Mouse (Mus musculus) left cerebral cortex, adult 8-10 months (tissue): ENCODE results near the gene Hnrnpab. TPM values are rescaled to one million over a fixed set of nuclear protein-coding genes. Genes with fewer than 3 reads are reported as not detected.

Experiments
- DNase-seq, 2 experiments: peaks; one replicate each; pipeline ENCODE4 v3.0.0; 2022; ENCODE audit warnings: low spot score in 2 of 2
- total RNA-seq, 4 experiments: library from RNA; stranded (reverse); gene quantifications; 2 replicates each; pipeline ENCODE4 v1.2.4; 2022

Hnrnpab gene
- 100 to 1,000 TPM; 113 to 139 (median 126) TPM for total RNA-seq

DNA sequence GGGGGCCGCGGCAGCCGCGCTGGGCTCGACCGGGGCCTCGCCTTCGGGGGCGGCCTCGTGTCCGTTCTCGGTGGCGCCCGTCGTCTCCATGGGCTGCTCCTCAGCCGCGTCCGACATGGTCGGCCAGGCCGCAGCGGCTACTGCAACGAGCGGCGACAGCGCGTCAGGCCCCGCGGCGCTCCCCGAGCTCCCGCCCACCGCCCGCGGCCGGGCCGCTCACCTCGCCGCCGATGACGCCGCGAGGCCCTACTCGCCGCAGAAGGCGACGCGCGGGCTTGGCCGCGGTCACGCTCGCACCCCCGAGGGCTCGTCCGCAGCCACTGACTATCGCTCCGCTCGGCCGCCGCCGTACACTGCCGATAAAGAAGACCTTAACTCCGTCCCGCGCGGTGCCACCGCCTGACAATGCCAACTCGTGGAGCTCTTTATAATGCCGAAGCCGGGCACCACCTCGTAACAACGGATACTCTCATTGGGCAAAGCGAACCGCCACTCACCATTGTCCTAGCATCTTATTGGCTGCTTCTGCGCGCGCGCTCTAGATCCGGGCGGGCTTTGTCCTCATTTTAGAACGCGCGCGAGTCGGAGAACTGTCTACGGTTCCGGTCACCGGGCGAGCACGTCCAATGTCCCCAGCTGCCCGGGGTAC, at the start of gene Hnrnpab:
Gene Hnrnpab, minus strand, starts transcription at position 401 of the 649 bp plus-strand sequence.
- DNase-seq: peak; percentile 96 to 97

DNA sequence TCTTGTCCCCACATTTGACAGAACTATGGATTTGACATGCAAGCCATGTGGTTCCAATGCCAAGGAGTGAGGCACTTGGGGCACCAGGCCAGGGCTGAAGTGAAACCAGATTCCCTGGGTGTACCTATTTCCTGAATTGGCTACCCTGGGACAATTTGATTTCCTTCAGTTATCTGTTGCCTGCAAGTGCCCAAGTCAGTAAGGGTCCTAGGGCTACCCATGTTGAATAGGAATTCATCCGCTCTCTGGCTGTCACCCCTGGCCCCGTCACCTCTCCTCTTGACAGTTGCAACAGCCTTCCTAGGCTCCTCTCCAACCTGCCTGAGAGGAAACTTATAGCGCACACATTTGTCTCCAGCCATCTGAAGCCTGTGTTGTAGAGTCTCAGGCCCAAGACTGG, 48.2 kb upstream of the Hnrnpab start:
- DNase-seq: no peak

DNA sequence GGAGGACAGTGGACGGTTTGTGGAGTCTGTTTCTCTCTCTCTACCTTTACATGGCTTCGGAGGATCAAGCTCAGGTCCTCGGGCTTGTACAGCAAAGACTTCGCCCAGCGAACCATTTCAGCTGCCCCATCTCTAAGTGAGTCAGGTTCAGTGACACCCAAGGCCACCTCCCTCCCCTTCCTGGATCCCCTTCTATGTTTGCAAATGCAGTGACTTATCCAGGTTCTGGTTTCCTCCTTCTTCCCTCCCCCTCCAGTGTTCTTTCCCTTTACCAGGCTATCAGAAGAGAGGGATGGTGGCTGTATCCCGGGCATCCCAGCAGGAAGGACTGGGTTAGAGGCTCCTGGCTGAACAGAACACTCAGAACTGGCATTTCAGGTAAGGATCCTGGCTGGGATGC, 47.1 kb upstream of the Hnrnpab start:
- no peak for DNase-seq

DNA sequence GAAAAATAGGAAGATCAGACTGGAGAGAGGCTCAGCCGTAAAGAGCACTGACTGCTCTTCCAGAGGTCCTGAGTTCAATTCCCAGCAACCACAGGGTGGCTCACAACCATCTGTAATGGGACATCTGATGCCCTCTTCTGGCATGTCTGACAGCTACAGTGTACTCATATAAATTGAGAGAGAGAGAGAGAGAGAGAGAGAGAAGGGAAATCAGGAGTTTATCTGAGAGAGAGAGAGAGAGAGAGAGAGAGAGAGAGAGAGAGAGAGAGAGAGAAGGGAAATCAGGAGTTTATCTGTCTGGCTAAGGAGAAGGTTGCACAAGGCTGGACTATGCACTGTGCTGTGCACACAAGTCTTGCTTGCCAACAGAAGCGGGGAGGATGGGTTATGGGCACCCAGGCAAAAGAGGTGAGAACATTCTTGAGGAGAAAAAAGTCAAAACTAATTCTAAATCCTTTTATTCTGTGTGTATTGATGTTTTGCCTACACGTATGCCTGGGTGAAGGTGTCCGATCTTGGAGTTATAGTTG, 46.3 kb upstream of the Hnrnpab start:
- DNase-seq: no peak

DNA sequence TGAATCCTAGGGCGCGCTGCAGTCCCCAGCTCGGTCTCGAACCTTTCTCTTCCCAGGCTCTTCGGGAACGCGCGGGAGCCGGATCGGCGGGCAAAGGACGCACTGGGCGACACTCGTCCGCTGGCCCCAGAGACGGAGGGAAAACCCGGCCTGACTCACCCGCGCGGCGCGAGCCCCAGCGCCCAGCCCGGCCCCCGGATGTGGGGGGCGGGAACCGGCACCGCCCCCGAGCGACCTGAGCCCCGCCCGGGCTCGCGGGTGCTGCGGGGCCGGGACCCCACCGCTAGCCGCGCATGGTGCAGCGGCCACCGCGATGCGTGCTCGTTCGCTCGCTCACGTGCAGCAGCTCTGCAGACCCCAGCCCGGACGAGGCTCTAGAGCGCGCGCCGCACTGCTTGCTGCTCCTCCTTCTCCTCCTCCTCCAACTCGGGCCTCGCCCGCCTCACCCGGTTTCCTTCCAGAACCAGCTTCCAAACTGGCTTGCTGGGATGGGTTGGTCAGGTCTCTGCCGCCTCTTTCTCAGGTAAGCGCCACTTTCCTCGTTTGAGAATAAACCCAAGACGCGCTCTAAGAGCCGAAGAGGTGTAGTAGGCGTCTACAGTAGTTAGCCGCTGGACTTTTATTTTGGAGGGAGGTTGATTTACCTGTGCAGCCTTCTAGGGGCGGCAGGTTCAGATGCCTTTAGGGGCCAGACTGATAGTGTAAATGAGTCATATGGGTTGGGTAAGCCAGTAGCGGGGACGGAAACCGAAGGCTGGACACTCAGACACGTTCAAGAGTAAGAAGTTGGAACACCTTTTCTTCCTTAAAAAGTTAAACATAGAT, 44.3 kb upstream of the Hnrnpab start, which contains the start of the genes N4bp3 and D930048N14Rik:
Gene N4bp3, minus strand, starts transcription at position 152 of the 825 bp plus-strand sequence.
Gene D930048N14Rik, plus strand, starts transcription at position 264 of the 825 bp plus-strand sequence.
- DNase-seq: peak in 1 of 2 experiments; percentile 11

DNA sequence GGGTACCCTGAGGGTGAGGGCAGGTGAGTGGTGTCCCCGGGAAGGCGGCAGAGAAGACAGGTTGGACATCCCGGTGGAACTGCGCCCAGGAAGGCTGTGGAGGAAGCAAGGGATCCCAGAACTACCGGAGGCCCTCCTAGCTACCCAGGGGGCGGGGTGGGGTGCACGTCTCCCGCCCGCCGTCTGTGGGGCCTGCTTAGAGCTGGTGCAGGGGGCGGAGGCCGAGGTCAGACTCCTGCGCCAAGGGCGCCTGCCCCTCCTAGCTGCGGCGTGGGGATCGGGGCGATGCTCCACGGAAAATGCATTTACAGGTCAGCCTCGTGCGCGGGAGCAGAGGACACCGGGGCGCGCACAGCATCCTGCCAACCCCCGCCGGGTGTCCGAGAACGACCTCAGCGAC, 43.6 kb upstream of the Hnrnpab start:
- DNase-seq: peak in 1 of 2 experiments; percentile 13

GRCm38 (mm10) chr11:51649889-51650199, 43.2 kb upstream of the Hnrnpab start:
- peak in 1 of 2 experiments; percentile 51 for DNase-seq

DNA sequence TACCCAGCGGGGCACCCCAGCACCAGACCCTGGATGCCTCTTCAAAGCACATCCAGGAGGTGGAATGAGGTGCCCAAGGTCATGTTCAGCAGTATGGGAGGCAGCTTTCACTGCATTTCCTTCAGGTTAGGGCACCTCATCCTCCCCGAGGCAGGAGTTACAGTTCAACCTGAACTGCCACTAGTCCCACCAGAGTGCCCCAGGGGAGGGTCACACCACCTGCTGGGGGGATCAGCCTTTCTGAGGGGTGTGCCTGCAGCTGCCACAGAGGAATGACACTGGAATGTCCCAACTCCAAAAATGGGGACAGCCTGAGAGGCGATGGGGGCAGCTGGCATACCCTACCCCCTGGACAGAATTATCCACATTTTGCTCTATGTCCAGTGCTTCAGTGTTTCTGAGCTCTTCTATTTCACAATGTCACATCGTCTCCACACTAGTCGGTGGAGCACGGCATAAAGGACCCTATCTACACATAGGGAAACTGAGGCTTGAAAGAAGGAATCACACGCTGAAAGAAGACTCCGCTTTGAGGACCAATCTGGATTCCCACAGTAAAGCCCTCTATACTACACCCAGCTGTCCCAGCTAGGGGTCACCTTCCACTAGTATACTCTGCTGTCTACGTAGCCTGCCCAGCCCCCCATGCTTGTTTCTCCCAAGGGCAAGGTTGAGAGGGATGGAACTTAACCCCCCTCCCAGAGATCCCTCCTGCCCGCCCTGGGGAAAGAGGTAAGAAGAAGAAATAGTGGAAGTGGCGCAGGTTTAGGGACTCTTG, 42.7 kb upstream of the Hnrnpab start:
- DNase-seq: peak in 1 of 2 experiments; percentile 6

DNA sequence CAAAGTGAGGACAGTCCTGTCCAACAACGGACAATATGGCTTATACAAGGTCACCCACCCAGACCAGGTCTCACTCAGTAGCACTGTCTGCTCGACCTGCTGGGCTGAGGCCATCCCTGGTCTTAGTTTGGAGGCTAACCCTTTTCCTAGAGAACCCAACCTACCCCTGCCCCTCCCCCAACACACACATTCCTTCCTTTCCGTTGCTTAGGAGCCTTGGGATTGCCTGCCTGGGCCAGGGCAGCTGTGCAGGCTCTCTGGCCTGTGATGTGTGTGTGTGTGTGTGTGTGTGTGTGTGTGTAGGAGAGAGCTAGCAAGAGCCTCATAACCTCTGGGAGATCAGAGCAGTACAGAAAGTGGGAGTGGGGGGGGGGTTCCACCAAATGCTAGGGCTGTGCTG, 41.9 kb upstream of the Hnrnpab start:
- peak in 1 of 2 experiments; percentile 9 for DNase-seq

GRCm38 (mm10) chr11:51646751-51647667, 40.4 kb upstream of the Hnrnpab start:
- peak in 1 of 2 experiments; percentile 66 for DNase-seq

DNA sequence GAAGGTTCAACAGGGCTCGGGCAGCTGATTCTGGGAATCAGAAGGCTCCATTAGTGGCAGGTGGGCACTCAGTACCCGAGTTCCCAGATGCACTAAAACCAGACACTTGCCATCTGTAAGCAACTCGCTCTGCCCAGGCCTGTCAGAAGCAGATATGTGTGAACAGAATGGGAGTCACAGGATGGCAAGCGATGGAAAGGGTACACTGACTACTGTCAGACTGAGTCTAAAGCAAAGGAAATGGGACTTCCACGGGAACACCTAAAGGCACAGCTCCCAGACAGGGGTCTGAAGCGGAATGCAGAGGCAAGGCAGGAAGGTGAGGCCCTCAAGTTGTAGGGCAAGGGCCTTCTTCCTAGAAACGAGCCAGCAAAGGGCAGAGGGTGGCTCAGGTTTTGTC, 39.6 kb upstream of the Hnrnpab start:
- no peak for DNase-seq

DNA sequence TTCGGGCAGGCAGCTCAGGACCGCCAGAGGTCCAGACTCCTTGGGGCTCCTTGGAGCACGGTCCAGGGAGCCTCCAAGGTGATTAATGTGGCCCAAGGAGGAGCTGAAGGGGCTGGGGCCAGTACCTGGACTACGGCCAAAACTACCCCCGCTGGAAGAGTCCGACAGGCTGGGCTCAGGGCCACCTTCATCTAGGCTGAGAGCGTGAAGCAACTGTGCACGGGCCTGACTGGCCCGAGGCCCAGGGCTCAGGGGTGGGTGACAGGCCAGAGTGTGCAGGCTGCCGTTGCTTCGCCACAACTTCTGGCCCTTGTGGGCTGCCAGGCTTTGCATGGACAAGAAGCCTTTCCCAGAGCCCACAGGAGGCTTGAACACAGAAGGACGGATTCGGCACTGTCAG, 38.6 kb upstream of the Hnrnpab start:
- no peak for DNase-seq

- DNase-seq: no peak
Measured at GRCm38 (mm10) chr11:51644217-51644616, 37.6 kb upstream of the Hnrnpab start.

DNA sequence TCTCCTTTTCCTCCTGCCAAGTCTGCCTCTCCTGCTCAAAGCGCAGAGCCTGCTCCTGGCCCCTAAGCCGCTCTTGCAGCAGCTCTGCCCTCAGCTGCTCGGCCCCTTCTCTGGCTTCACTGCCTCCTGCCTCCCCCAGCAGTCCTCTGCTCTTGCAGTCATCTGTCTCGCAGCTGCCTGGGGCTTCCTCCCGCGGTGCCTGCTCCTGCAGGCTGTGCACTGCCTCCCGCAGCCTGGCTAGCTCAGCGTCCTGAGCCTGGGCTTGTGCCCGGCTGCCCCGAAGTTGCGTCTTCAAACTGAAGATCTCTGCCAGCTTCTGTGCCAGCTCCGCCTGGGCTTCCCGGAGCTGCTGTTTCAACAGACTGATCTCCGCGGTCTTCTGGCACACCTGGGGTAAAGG, 37.1 kb upstream of the Hnrnpab start:
- no peak for DNase-seq

DNA sequence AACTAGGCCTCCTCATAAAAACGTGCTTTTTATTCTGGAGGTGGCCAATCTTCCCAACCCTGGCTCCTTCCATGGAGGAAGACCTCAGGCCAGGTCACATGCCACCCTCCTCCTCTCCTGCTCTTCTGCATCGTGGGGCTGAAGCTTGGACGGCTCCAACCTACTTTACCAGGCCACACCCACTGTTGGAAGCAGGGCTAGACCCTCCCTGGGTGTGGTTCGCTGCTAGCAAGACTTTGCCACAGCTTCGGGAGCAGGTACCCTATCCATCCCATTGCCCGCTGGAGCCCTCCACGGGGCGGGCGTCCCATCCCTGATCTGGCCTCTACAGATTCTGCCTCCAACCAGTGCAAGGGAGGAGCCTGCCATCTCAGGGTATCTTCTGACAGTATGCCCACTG, 36.6 kb upstream of the Hnrnpab start:
- DNase-seq: no peak

GRCm38 (mm10) chr11:51640748-51641147, 34.1 kb upstream of the Hnrnpab start:
- no peak for DNase-seq

DNA sequence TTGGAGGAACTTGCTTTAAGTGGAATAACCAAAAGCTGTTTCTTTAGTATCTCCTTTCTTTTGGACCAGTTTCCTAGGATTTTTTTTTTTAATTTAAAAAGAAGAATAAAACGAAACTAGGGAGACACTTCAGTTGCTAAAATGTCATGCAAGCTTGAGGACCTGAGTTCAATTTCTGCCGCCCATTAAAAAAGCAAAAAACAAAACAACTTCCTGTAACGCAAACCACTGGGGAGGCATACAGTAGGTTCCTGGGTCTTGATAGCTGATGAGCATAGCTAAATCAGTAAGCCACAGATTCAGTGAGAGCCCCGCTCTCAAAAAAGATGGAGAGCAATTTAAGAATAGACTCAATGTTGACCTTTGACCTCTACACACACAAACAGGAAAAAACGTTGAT, 31.9 kb upstream of the Hnrnpab start:
- no peak for DNase-seq

DNA sequence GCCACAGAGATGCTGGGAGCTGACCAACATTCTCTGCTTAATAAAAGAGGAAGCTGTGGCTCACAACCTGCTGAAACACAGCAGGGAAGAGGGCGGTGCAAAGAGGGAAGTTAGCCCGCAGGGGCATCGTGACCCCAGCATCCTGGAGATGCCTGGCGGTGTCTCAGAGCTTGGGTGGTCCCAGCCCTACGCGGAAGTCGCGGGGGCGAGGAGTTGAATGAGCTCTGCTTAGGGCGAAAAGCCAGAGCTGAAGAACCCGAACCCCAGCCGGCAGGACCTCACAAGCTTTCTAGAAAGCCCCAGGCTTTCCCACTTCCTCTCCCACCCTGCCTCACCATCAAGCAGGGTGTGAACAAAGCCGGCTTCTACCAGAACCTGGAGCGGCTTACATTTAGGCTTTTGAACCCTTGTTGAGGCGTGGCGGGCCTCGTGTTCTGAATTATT, 31.3 kb upstream of the Hnrnpab start:
- no peak for DNase-seq

- no peak for DNase-seq
Measured at GRCm38 (mm10) chr11:51636323-51636684, 29.7 kb upstream of the Hnrnpab start.

DNA sequence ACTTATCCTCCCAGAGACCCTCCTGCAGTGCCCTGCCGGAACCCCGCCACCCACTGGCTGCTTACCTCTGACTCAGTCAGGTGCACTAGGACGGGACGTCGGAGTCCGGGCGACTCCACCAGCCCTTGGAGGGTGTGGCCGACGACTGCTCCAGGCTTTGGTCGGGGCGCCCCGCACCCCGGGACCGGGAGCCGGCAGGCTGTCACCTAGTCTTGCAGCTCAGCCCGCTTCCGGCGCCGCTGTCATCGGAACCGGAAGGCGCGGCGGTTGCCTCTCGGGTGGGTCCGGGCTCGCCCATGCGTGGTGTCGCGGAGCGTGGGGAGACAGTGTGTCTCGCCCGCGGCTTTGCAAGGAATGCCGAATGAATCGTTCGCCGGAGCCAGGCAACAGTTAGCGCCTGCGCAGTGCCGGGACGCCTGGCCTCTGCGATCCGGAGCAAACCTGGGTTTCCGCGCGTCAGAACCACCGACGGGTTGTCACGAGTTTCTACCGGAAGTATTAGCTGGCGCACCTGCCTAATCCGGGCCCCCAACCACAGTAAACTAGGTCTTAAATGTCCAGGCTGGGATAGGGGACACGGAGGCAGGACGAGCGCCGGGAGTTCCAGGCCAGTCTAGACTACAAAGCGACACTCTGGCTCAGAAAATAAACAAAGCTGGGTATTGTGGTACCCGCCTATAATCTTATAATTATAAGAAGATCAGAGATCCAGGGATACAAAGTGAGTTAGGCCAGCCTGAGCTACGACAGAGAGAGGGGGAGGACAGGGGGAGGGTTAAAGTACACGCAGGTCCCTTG, 29.1 kb upstream of the Hnrnpab start, which contains the start of gene Rmnd5b:
Gene Rmnd5b, minus strand, starts transcription at position 372 of the 798 bp plus-strand sequence.
- peak; percentile 92 to 94 for DNase-seq
